Mouse (Mus musculus) ZHBTc4 (cell line): ENCODE results near the gene Gm11127.
"Not testable (repeated sequence)": the region's sequence is repeated elsewhere in the genome, so short reads cannot be mapped to it uniquely, and the experiment has no call there.

Experiments
- DNase-seq: peaks from one replicate; pipeline ENCODE4 v3.0.0-alpha.2; 2011; ENCODE audit warnings: low read depth, low spot score

Gm11127 gene

GRCm38 (mm10) chr17:36058362-36058761 is at the start of gene Gm11127:
Gene Gm11127, minus strand, starts transcription at chr17:36058371.
- not testable (repeated sequence) for DNase-seq

DNA sequence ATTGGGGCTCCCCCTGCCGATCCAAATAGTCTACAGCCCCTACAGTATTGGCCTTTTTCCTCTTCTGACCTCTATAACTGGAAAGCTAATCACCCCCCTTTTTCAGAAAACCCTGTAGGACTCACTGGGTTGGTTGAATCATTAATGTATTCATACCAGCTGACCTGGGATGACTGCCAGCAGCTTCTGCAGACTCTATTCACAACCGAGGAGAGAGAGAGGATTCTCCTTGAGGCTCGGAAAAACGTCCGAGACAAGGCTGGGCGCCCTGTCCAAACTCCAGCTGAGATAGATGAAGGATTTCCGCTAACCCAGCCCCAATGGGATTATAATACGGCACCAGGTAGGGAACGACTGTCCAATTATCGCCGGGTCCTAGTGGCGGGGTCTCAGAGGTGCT is 43.9 kb upstream of the Gm11127 start:
- not testable (repeated sequence) for DNase-seq

GRCm38 (mm10) chr17:36099603-36100002 is 41.4 kb upstream of the Gm11127 start:
- DNase-seq = peak; percentile 82

DNA sequence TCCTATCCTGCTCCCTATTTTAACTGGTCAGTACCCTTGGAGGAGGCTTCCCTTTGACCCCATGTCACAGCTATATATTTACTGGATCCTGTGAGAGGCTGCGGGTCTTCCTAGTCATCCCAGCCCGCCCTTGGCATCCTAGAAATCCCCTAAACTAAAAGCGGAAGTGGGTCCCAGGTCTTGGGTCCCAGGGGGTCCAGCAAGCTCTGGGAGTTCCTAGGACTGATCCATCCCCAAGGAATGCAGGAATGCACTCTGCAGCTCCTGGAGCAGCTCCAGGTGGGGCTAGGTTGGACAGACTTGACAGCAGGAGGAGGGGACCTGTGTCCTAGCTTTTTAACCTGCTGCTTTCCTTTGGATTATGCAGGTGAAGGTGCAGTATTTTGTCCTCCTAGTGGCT is 35.8 kb upstream of the Gm11127 start:
- peak; percentile 66 for DNase-seq

DNA sequence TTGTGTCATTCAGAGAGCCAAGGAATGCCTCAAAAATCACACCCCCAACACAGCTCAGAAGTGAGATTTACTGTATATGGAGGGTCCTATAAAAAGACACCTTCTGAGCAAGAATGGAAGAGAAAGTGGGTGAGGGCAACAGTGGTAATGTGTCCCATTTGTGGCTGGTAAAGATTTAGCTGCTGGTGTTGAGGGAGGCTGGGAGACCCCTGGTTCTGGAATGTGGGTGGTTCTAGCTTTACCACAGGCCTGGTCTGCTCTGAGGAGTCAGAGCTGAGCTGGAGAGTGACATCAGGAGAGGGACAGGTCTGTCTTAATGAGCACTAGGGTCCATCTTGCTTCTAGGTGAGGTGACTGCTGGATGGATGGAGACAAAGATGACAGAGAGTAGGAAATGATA is 34.3 kb upstream of the Gm11127 start:
- DNase-seq = not testable (repeated sequence)

DNA sequence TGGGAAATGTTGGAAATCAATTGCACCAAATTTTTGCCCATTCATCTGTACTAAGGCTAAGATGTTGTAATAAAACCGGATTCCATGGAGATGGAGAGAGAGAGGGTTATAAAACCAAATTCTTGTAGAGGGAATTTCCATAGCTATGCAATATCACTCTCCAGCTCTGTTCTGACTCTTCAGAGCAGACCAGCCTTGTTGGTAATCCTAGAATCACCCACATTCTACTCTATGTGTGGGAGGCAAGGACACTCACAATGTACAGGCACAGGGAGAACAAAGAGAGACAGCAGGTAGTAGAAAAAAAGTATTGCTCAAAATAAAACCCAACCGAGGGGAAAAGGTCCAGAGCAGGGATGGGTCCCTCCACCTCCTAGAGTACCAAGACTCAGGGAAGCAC is 33.8 kb upstream of the Gm11127 start:
- not testable (repeated sequence) for DNase-seq

DNA sequence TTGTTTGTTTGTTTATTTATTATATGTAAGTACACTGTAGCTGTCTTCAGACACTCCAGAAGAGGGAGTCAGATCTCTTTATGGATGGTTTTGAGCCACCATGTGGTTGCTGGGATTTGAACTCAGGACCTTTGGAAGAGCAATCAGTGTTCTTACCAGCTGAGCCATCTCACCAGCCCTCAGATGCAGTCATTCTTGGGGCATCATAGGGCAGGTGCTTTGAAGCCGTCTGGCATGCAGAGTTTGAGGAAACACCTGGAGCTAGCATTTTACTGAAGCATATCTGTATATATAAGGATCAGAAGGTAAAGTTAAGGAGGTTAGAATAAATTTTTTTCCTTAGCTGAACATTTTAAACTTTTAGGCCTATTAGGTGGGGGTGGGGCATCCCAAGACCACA is 27.8 kb upstream of the Gm11127 start:
- not testable (repeated sequence) for DNase-seq

- DNase-seq = peak; percentile 70
Measured at GRCm38 (mm10) chr17:36083870-36084451, 25.8 kb upstream of the Gm11127 start.

DNA sequence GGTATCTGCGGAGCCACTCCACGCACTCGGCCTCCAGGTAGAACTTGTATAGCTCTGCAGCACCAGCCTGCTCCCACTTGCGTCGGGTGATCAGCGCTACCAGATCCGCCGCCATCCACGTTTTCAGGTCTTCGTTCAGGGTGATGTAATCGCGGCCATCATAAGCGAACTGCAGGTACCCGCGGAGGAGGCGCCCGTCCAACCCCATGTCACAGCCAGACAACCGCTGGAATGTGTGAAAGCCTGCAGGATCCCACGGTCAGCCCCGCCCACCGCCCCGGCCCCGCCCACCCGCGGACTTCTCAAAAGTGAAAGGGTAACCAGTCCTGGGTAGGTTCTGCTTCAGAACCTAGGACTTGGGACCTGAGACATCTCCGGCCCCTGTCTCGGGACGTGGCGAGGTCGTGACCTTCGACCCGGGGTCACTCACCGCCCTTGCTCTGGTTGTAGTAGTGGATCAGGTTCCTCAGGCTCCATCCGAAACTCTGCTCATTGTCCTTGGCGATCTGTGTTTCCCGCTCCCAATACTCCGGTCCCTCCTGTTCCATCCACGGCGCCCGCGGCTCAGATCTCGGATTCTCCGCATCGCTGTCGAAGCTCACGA is 25.2 kb upstream of the Gm11127 start:
- DNase-seq = peak; percentile 96

- not testable (repeated sequence) for DNase-seq
Measured at GRCm38 (mm10) chr17:36082519-36083232, 24.5 kb upstream of the Gm11127 start.

- not testable (repeated sequence) for DNase-seq
Measured at GRCm38 (mm10) chr17:36081901-36082300, 23.7 kb upstream of the Gm11127 start.

GRCm38 (mm10) chr17:36060829-36061228 is 2.7 kb upstream of the Gm11127 start:
- peak; percentile 92 for DNase-seq

DNA sequence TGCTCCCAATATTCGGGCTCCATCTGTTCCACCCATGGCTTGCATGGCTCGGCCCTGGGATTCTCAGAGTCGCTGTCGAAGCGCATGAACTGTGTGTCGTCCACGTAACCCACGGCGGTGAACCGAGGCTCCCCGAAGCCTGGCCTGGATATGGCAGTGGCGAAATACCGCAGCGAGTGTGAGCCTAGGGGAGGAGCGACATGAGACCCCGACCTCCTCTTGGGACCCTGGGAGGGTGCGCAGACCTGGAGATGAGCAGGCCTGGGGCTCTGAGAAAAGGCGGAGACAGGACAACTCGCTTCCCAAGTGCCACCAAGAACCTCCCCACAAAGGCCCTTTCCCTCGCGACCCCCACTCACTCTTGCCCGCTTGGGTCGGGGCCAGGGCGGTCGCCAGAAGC is 244 bp downstream of the Gm11127 start:
- DNase-seq = peak; percentile 45

DNA sequence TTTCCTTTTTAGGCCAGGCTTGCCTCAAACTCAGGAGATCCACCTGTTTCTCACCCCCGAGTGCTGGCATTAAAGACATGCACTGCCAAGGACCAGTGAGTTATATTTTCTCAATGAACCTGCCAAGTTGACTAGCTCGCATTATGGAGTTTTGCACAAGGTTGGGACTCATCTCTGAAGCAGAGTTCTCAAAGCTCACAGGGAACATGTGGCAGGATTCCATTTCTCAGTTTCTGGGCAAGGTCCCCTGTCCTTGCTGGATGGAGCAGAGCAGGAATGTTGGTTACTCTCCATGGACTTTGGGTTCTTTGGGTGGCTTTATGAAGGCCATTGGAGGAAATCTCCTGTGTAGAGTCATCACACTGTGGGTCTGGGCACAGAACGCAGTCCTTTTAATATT is 14.9 kb downstream of the Gm11127 start:
- DNase-seq = no peak

DNA sequence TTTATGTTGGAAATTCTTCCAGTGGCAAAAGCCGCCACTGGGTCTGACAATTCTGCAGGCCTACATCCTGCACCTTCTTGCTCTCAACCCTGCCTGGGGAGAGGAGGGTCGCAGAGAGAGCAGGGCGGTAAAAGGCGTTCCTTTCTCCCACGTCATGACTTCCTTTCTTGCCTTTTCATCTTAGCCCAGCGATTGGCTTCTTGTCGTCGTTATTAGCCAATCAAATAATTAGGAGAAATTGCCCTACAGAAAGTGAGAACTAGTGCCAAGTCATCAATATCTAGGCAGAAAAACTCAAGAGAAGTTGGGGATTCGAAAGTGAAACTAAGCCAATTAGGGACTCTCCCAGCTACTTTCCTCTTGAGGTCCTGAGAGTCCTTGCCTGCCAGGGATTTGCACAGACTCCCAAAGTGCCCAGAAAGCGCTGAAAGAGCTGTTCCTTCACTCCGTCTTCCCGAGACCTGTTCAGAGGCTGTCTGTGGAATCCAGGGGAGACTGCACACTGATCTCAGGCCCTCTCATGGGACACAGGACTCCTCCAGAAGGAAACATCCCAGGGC is 15.5 kb downstream of the Gm11127 start, which contains the start of the genes H2-T22 and Gm6034:
Gene H2-T22 (minus strand): TSS at position 138 of the 560 bp plus-strand sequence.
Gene Gm6034 (plus strand): TSS at position 352 of the 560 bp plus-strand sequence.
- DNase-seq = peak; percentile 57

DNA sequence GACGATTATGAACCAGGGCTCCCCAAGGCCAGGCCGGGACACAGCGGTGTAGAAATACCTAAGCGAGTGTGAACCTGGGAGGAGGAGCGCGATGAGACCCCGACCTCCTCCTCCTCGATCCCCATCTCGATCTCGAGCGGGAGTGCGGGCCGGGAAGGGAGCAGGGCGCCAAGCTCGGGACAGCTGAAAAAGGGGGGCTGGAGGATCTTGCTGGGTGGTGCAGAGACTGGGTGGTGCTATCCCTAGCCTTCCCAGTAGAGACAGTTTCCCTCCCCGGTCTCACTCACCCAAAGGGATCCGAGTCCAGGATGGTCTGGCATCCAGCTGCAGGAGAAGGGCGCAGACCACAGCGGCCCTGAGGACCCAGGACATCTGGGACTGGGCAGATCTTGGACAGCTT is 16.1 kb downstream of the Gm11127 start:
- DNase-seq = not testable (repeated sequence)

GRCm38 (mm10) chr17:36040604-36041003 is 17.6 kb downstream of the Gm11127 start:
- DNase-seq = not testable (repeated sequence)

GRCm38 (mm10) chr17:36036126-36036525 is 22.0 kb downstream of the Gm11127 start:
- DNase-seq = not testable (repeated sequence)

DNA sequence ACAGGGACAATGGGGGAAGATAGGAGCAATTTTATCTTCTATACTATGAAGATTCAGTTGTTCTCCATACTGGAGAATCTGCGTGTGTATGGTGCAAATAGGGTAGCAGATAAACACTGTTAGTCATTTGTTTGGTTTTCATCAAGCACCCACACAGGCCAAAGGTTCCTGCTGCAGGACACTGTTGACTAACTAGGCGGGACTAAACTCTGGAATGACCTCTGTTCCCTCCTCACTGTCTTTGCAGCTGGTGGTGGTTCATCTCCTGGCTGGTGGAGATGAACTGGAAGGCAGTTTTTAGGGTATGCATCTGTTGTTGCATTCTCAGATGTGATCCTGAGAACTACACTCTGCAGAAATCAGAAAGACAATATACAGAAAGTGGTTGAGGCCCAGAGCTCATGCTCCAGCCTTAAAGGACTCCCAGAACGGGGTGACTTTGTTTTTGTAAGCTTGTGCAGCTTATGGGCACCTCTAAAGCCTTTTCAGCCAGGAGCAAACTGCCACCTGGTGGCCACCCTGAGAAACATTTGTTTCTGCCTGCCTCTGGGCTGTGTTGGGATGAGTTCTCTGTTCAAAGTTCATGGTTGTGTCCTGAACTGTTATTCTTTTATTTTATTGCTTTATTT is 23.0 kb downstream of the Gm11127 start:
- DNase-seq = peak; percentile 55

DNA sequence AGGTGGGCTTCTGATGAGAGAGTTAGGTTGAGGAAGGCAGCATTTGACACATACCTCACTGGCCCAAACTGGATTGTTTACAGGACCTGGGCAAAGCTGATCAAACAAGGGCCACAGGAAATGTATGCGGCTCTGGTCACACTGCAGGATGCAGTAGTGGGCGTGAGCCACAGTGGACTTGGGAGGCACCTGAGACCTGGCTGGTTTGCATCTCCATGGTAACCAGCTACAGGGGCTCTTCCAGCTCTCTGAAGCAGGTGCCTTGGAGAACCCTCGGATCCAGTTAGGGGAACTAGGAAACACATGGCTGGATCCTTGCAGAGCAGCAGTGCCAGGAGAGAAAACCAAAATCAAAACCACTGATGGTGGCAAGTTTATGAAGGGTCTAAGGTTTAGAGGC is 23.6 kb downstream of the Gm11127 start:
- DNase-seq = not testable (repeated sequence)

GRCm38 (mm10) chr17:36032351-36032875 is 25.8 kb downstream of the Gm11127 start, which contains the start of gene H2-T23:
Gene H2-T23, minus strand, starts transcription at chr17:36032855.
- DNase-seq = peak; percentile 56
